Mouse (Mus musculus): ENCODE data around the gene AI854703.

AI854703 gene

GRCm38 (mm10) chr6:48626464-48626863 is at the start of gene AI854703:
TSS of gene AI854703 (plus strand) at chr6:48626764.
- no peak; the same call in 1 of the 2 replicates for ATAC-seq (ENCODE audit: low TSS enrichment)

GRCm38 (mm10) chr6:48578736-48579135 is 47.8 kb upstream of the AI854703 start:
- ATAC-seq (ENCODE audit: low TSS enrichment): no peak

DNA sequence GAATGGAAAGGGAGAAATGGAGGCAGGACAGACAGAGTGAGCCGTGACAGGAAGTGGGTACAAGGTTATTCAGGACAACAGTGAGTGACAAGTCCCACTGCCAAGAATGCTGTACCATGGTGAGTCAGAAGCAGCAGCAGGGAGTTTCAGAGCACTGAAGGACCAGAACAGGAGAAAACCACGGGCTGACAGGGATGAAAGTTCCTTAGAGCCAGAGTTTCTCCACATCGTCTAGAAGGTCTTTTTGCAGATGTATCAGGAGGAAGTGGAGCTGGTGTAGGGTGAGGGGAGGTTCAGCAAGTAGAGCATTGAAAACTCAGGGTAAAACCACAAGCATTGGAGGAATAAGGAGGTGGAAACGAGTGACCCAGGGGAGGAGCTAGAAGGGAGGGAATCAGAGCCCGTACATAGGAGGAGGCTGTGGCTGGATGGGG is 47.3 kb upstream of the AI854703 start:
- peak; percentile 78 for ATAC-seq (ENCODE audit: low TSS enrichment)

DNA sequence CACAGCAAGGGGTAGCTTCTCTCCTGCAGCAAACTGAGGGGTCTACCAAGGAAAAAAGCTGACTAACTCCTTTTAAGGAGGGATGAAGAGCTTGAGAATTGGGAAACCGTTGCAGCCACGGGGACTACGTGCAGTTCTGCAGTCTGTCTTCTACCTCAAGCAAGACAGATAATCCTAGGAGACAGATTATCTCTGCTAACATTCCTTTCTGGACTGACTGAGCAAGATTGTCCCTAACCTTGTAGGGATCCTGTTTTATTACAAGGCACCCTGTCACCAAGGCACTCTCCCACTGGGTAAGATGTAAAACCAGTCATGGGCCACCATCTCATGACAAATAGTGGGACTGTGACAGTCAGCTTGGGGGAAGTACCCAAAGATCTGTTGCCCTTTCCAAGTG is 45.3 kb upstream of the AI854703 start:
- no peak for ATAC-seq (ENCODE audit: low TSS enrichment)

- peak; percentile 75 for ATAC-seq (ENCODE audit: low TSS enrichment)
Observed at GRCm38 (mm10) chr6:48582037-48582436, 44.5 kb upstream of the AI854703 start.

- ATAC-seq (ENCODE audit: low TSS enrichment): peak; percentile 14; the same call in 1 of the 2 replicates
Observed at GRCm38 (mm10) chr6:48589194-48589750, 37.3 kb upstream of the AI854703 start, which contains the start of gene Gm45021. TSS of gene Gm45021 (plus strand) at chr6:48589610.

- no peak for ATAC-seq (ENCODE audit: low TSS enrichment)
Observed at GRCm38 (mm10) chr6:48591221-48591845, 35.2 kb upstream of the AI854703 start.

- ATAC-seq (ENCODE audit: low TSS enrichment): no peak
Observed at GRCm38 (mm10) chr6:48591871-48592270, 34.7 kb upstream of the AI854703 start.

- peak; percentile 56 for ATAC-seq (ENCODE audit: low TSS enrichment)
Observed at GRCm38 (mm10) chr6:48593158-48594042, 33.2 kb upstream of the AI854703 start, which contains the start of the genes Repin1 and Gm44965. TSS of gene Repin1 (plus strand) at chr6:48593883. TSS of gene Gm44965 (plus strand) at chr6:48593941.

DNA sequence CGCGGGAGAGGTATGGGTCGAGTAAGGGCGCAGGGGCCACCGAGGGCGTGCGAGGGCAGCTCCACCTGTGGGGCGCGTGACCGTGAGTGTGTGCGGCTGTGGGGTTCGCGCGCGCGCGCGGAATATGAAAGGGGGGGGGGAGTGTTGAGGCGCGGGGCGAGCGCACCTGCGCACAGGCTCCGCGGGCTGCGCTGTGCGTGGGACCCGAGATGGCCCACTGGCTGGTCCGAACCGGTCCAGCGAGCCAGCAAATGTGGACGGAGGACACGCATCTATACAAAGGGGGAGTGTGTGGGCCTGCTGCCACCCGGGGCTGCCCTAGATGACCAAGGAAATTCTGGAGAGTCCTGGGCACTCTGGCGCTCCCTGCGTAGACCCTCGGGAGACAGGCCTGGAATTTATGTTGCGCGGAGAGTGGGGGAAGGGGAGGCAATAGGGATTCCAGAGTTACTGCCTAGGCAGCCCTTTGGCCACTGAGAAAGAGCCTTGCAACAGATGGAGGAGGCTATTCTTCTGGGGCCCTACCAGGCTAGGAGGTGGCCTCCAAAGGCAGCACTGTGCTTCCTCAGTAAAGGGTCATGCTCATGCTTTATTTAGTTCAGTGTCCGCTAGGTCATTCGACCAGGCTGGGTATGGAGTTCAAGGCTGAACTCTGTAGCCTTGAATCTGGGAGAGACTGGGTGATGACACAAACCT is 32.4 kb upstream of the AI854703 start:
- peak; percentile 38 for ATAC-seq (ENCODE audit: low TSS enrichment)

- ATAC-seq (ENCODE audit: low TSS enrichment): peak; percentile 21; the same call in 1 of the 2 replicates
Observed at GRCm38 (mm10) chr6:48595278-48595677, 31.3 kb upstream of the AI854703 start.

DNA sequence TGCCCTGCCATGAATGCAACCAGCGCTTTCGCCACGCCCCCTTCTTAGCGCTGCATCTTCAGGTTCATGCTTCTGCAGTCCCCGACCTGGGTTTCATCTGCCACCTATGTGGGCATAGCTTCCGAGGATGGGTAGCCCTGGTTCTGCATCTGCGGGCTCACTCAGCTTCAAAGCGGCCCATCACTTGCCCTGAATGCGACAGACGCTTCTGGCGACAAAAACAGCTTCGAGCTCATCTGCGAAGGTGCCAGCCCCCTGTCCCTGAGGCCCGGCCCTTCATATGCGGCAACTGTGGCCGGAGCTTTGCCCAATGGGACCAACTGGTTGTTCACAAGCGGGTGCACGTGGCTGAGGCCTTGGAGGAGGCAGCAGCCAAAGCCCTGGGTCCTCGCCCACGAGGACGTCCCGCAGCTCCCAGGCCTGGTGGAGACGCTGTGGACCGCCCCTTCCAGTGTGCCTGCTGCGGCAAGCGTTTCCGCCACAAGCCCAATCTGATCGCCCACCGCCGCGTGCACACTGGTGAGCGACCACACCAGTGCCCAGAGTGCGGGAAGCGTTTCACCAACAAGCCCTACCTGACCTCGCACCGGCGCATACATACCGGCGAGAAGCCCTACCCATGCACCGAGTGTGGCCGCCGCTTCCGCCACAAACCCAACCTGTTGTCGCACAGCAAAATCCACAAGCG is 29.9 kb upstream of the AI854703 start:
- ATAC-seq (ENCODE audit: low TSS enrichment): no peak

- ATAC-seq (ENCODE audit: low TSS enrichment): no peak
Observed at GRCm38 (mm10) chr6:48597233-48597625, 29.3 kb upstream of the AI854703 start.

DNA sequence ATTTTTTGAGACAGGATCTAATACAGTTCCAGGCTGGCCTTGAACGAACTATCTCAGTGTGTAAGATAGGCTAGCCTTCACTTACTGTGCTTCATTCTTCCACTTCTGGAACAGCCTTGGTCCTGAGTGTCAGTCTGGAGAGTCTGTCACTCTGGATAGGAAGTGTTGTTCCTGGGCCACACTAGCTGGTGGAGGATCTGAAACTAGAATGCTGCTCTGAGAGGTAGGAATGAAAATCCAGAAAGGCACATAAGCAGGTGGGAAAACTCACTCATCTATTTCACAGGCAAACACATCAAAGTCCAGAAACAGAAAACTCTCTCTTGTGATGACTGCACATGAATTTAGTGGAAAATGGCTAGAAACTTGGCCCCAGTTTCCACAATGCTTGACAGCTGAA is 26.0 kb upstream of the AI854703 start:
- no peak for ATAC-seq (ENCODE audit: low TSS enrichment)

- ATAC-seq (ENCODE audit: low TSS enrichment): peak; percentile 92
Observed at GRCm38 (mm10) chr6:48601271-48602079, 25.1 kb upstream of the AI854703 start, which contains the start of gene Zfp775. TSS of gene Zfp775 (plus strand) at chr6:48602063.

DNA sequence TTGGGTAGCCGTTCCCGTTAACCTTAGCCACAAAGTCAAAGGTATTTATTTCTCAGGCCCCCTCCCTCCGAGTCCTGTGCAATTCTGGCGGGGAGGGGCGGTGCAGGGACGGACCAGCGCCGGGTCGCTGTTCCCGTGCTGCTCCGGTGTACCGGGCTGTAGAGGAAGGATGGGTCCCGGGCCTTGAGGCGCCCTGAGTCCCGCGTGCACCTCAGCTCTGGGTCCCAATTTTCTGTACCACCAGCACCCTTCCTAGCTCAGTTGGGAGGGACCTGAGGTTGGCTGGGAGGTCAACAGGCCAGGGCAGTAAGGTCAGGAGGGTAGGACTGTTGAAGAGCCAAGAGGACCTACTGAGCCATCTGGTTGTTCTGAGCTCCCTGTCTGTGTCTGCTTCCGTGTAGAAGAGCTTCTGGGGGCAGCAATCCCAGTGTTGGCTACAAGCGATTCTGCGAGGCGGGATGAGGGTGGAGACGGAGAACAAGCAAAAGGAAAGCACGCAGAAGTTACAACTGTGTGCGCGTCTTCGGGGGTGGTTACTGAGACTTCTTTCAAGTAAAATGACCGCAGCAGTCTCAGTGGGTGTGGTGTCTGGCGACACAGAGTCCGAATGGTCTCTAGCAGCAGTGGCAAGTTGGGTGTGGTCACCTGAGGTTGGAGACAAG is 24.4 kb upstream of the AI854703 start:
- peak; percentile 53 for ATAC-seq (ENCODE audit: low TSS enrichment)

GRCm38 (mm10) chr6:48608124-48608523 is 18.4 kb upstream of the AI854703 start:
- ATAC-seq (ENCODE audit: low TSS enrichment): no peak

GRCm38 (mm10) chr6:48609512-48609911 is 17.1 kb upstream of the AI854703 start:
- ATAC-seq (ENCODE audit: low TSS enrichment): no peak

- no peak for ATAC-seq (ENCODE audit: low TSS enrichment)
Observed at GRCm38 (mm10) chr6:48610657-48611056, 15.9 kb upstream of the AI854703 start.

GRCm38 (mm10) chr6:48613464-48613863 is 13.1 kb upstream of the AI854703 start:
- no peak for ATAC-seq (ENCODE audit: low TSS enrichment)

Measured in frontal cortex, adult (tissue).